Mouse (Mus musculus) bone marrow macrophage, adult 2 months (primary cell): ENCODE measurements around the gene Gm9844. TPM values are rescaled to one million over a fixed set of nuclear protein-coding genes. Genes with fewer than 3 reads are reported as not detected.

Experiments used
- H3K27ac ChIP-seq: 2 replicates; pipeline ENCODE4 v1.5.1; 2012; ENCODE audit warnings: low read depth, low read length; ENCODE audit not compliant: insufficient read depth
- H3K4me1 ChIP-seq: 2 replicates; pipeline ENCODE4 v1.6.1; 2012; ENCODE audit warnings: low read length; ENCODE audit not compliant: control insufficient read depth, insufficient read depth
- H3K4me3 ChIP-seq: 2 replicates; pipeline ENCODE4 v1.5.1; 2012; ENCODE audit warnings: mild to moderate bottlenecking, low read length, moderate library complexity; ENCODE audit not compliant: insufficient read depth
- CTCF ChIP-seq: IDR thresholded peaks from 2 replicates; pipeline ENCODE4 v1.5.1; 2012; ENCODE audit warnings: low read depth, mild to moderate bottlenecking, low read length, moderate library complexity
- POLR2A ChIP-seq: IDR thresholded peaks from 2 replicates; pipeline ENCODE4 v1.6.1; 2012; ENCODE audit warnings: mild to moderate bottlenecking, low read depth, low read length, borderline replicate concordance
- polyA plus RNA-seq: library from polyadenylated mRNA; stranded (reverse); fragments of >200 nt; gene quantifications from 2 replicates; pipeline ENCODE4 v1.2.4, GENCODE M21; 2012; ENCODE audit not compliant: missing spikeins, insufficient read depth, insufficient read length

Gm9844 gene
- polyA plus RNA-seq, 1 experiment, result not detected

DNA sequence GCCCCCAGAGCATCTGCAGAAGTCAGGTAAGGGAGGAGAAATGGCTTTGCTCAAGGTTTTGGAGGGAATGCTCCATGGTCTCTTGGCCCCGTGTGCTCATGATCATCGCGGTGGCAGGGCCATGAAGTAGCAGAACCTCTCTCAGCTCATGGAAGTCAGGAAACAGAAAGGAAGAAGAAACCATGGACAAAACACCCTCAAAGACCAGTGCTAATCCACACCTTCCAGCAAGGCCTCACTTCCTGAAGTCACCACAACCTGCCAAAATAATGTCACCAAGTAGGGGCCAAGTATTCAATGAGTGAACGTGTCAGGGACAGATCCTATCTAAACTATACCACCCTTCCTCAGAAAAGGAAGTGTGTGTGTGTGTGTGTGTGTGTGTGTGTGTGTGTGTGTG lies 840 bp downstream of the Gm9844 start:
- TF ChIP-seq CTCF (no peak), POLR2A (no peak)
- Histone ChIP-seq H3K27ac (no peak overlapping the region), H3K4me1 (no peaks in the 10 kb centered on the region), H3K4me3 (no peak overlapping the region)

DNA sequence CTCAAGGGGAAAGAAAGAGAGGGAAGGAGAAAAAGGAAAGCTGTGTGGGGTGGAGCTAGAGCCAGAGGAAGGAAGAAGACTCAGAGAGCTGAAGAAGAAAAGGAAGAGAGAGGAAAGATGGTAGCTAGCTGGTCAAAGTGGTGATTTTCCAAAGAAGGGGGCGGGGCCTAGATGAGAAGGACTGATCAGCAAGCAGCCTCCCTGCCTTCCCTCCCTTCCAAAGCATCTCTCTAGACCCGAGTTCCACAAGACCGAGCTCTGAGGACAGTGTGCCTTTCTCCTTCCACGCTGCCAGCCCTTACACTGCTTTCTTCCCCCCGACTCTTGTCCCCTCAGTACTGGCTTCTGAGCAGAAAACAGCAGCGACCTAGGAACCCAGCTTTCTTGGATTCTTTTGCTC lies 2.1 kb downstream of the Gm9844 start:
- H3K27ac ChIP-seq, result no peak overlapping the region
- H3K4me3 ChIP-seq, result no peak overlapping the region
- no peaks in the 10 kb centered on the region for H3K4me1 ChIP-seq
- TF ChIP-seq POLR2A, result no peak

DNA sequence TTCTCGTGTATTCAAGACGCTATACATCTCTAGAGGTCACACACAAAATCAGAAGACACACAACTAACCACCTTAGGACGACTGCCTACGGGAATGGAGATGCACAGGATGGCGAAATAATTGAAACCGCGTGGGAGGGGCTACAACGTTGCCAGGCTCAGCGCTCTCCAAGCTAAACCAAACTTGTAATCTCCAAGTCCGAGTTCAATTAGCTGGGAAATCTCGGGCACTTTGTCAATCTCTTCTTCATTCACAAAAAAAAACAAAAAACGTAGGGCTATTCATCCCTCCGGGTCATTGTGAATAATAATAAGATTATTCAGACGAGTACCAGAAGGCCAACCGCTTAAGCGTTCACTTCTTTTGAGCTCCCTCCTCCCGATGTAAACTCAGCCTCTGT lies 7.1 kb downstream of the Gm9844 start:
- Histone ChIP-seq H3K4me3 (no peak overlapping the region), H3K4me1 (no peaks in the 10 kb centered on the region), H3K27ac (no peak overlapping the region)
- TF ChIP-seq POLR2A (no peak), CTCF (no peak)

DNA sequence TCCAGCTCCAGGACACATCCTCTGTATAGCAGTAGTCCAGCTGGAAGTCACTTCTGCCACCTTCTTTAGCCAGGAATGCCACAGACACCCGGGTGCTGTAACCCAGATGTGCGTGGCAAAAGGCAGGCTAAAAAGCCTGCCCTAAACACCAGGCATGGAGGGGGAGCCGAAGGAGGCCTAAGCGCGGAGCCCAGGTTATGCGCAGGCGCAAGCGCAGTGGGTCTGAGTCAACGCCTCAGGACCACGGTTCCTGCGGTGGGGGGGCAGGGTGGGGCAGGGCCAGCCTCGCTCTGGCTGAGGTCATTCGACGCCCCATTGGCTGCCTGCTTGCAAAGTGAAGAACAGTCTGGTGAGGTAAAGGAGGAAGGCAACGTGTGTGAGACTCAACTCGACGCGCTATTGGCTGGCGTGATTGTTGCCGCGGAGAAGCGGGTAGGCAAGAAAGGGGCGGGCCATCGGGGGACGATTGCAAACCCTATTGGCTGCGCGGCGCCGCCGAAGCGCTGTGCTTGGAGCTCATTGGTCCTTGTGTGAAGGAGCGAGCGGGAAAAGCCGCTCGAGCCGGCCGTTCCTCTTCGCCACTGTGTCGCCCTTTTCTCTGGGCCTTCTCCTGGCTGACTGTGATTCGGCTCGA lies 7.6 kb downstream of the Gm9844 start, which contains the start of the genes Lypd4 and Dmrtc2:
Gene Lypd4 (minus strand): TSS at position 410 of the 634 bp plus-strand sequence.
Gene Dmrtc2 (plus strand): TSS at position 526 of the 634 bp plus-strand sequence.
- no peaks in the 10 kb centered on the region for H3K4me1 ChIP-seq
- H3K4me3 ChIP-seq, result no peak within 1 kb of the TSS
- no peak within 1 kb of the TSS for H3K27ac ChIP-seq
- TF ChIP-seq POLR2A, result no peak
- no peak for TF ChIP-seq CTCF

DNA sequence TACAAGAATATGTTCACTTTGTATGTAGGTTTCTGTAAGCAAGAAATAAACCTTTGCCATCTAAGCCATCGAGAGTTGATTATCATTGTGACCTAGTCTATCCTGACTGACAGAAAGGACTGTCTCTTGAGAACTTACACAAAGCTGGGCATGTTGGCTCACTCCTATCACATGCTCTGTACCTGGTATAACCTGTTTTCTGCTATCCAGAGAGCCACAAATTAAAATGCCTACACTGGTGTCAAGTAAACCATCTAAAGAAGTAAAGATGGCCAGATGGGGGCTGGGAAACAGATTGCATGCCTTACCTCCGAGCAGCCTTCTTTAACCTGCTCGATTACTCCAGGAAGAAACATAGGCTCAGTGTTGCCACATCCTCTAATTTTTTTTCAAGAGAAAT lies 15.6 kb downstream of the Gm9844 start:
- no peaks in the 10 kb centered on the region for H3K4me1 ChIP-seq
- H3K4me3 ChIP-seq, result no peak overlapping the region
- TF ChIP-seq CTCF (no peak), POLR2A (no peak)
- no peak overlapping the region for H3K27ac ChIP-seq

DNA sequence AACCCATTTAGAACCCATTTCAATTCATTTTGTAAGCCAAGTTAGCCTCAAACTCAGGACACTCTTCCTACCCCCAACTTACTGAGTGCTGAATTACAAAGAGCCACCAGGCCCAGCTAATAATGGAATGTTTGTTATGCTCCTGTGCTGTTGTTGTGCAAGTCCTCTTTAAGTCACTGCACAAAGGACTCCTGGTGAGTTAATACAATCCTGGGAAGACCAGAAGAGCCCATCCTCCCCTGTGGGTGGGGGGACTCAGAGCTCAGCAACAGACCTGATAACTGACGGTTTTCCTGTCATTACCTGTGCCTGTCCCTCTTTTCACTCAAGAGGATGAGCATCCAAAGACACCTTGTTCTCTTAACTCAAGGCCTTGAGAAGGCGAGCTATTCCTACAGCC lies 17.6 kb downstream of the Gm9844 start:
- H3K4me3 ChIP-seq, result no peak overlapping the region
- no peaks in the 10 kb centered on the region for H3K4me1 ChIP-seq
- TF ChIP-seq CTCF, result no peak
- TF ChIP-seq POLR2A, result no peak
- no peak overlapping the region for H3K27ac ChIP-seq

DNA sequence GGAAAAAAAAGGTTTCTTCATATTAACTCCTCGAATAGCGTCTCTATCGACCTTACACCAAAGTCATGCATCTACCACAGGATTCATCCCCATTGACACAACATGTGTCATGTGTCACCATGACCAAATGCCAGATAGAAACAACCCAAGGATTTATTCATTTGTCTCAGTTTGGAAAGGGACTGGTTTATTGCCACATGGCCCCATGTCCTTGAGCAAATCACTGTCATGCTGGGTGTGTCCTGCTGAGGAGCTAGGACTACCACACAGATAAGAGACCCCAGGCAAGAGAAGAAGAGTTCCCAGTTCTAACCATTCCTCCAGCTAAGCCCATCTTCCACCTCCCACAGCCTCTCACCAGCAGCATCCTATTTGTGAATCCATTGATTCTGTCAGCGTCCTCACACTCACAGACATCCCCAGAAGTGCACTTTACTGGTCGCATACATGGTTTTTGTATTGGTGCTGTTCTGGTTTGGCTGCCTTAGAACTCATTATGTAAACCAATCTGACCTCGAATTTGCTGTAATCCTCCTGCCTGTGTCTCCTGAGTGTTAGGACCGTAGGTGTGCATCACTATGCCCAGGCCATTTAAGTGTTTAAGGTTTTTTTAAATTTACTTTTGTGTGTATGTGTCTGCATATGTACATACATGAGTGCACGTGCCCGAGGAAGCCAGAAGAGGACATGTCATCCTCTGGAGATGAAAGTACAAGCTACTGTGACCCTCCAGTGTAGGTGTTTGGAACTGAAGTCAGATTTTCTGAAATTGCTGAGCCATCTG lies 20.6 kb downstream of the Gm9844 start:
- Histone ChIP-seq H3K27ac (no peak overlapping the region), H3K4me1 (0 out of 2 replicates have a peak, but pooled peaks cover 4% of the 10 kb centered on the region), H3K4me3 (no peak overlapping the region)
- TF ChIP-seq CTCF, result no peak
- TF ChIP-seq POLR2A, result no peak

DNA sequence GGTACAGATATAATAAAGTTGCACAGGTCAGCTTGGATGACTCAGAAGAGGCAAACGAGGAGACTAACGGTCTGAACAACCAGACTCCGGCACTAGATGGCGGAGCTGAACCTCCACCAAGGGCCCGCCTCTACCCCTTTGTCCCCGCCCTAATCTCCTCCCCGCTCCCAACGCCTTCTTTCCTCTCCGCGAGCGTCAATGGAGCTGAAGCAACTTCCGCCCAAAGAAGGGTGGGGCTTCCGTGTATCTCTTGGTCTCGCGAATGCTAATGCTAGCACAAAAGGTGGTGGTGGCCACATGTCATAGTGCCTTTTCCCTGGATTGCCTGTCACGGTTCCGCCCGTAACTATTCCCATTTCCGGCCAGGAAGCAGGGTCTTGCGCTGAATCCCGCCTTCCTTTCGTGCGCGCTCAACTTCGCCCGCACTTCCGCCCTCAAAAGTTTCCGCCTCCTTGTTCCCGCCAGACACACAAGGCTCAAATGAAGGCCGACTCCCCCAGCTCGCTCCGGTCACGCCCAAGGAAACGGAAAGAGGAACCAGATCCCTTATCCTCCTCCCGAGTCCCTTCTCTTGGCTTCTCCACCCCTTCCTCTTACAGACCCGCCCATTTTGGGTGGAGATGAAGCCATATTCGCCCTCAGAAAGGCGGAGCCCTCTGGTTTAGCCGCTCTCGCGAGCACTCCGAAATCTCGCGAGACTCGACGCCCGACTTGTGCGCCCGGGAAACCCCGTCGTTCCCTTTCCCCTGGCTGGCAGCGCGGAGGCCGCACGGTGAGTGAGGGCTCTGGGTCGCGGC lies 22.1 kb downstream of the Gm9844 start, which contains the start of gene Rps19:
Gene Rps19 (plus strand): TSS at position 476 of the 797 bp plus-strand sequence.
- Histone ChIP-seq H3K4me1 (0 out of 2 replicates have a peak, but pooled peaks cover 4% of the 10 kb centered on the region), H3K4me3 (peak within 1 kb of the TSS; percentile 74), H3K27ac (peak within 1 kb of the TSS; percentile 93)
- no peak; the same call in 1 of the 2 replicates for TF ChIP-seq POLR2A
- TF ChIP-seq CTCF, result no peak

DNA sequence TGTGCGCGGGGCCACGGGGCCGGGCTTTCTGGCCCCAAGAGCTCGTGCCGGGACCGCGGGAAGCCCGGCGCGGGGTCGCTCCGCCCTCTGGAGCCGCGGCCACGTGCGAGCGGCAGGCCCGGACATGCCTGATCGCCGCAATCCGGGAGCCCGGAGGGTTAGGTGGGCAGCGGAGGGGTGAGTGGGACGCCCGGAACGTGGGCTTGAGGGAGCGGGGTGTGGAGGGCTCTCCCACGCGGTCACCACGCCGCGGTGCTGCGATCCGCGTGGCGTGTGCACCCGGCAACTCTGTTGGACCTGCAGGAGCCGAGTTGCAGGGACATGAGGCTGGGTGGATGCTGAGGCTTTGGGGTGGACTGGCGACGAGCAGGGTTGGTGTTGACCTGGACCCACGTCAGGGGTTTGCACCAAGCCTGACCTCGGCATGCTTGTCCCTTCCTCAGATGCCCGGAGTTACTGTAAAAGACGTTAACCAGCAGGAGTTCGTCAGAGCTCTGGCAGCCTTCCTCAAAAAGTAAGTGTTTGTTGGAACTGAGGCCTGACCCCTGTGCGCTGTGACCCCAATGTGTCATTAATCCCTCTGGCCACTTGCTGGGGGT lies 22.8 kb downstream of the Gm9844 start:
- H3K4me1 ChIP-seq, result 0 out of 2 replicates have a peak, but pooled peaks cover 4% of the 10 kb centered on the region
- no peak for TF ChIP-seq CTCF
- 0 out of 2 replicates have a peak, but pooled peaks have one; percentile 37 for TF ChIP-seq POLR2A
- peak overlapping the region; percentile 74 for H3K4me3 ChIP-seq
- H3K27ac ChIP-seq, result peak overlapping the region; percentile 82
